Mouse (Mus musculus): Measurements from ENCODE around the gene Olfr187. TPM values are rescaled to one million over a fixed set of nuclear protein-coding genes. Genes with fewer than 3 reads are reported as not detected.

Olfr187 gene
- not detected in 2 replicates for polyA plus RNA-seq (2012; rRNA removed)

GRCm38 (mm10) chr16:59039710-59040109 is at the start of gene Olfr187:
Gene Olfr187, minus strand, starts transcription at chr16:59039767.

GRCm38 (mm10) chr16:59077905-59078304 is 38.3 kb upstream of the Olfr187 start, which contains the start of gene Olfr190:
Gene Olfr190, minus strand, starts transcription at chr16:59078005.

GRCm38 (mm10) chr16:59030191-59030590 is 9.4 kb downstream of the Olfr187 start, which contains the start of gene Olfr186:
Gene Olfr186, minus strand, starts transcription at chr16:59030291.

GRCm38 (mm10) chr16:58995057-58995456 is 44.5 kb downstream of the Olfr187 start, which contains the start of gene Olfr183:
Gene Olfr183, plus strand, starts transcription at chr16:58995357.

Other genes starting within 250 kb of the Olfr187 start
- not detected in 2 replicates for gene Olfr173, start 239.5 kb downstream of the Olfr187 start, polyA plus RNA-seq (2012; rRNA removed)
- not detected in 2 replicates for gene Olfr175-ps1, start 213.0 kb downstream of the Olfr187 start, polyA plus RNA-seq (2012; rRNA removed)
- gene Olfr177, start 165.0 kb downstream of the Olfr187 start, polyA plus RNA-seq (2012; rRNA removed), result not detected in 2 replicates
- gene Olfr178, start 147.7 kb downstream of the Olfr187 start, polyA plus RNA-seq (2012; rRNA removed), result not detected in 2 replicates
- not detected in 2 replicates for gene Olfr181, start 111.0 kb downstream of the Olfr187 start, polyA plus RNA-seq (2012; rRNA removed)
- not detected in 2 replicates for gene Olfr180, start 110.4 kb downstream of the Olfr187 start, polyA plus RNA-seq (2012; rRNA removed)
- gene Olfr183, start 44.4 kb downstream of the Olfr187 start, polyA plus RNA-seq (2012; rRNA removed), result not detected in 2 replicates
- gene Olfr186, start 9.5 kb downstream of the Olfr187 start, polyA plus RNA-seq (2012; rRNA removed), result not detected in 2 replicates
- not detected in 2 replicates for gene Olfr190, start 38.2 kb upstream of the Olfr187 start, polyA plus RNA-seq (2012; rRNA removed)
- not detected in 2 replicates for gene Olfr191, start 50.1 kb upstream of the Olfr187 start, polyA plus RNA-seq (2012; rRNA removed)
- gene Olfr193, start 72.1 kb upstream of the Olfr187 start, polyA plus RNA-seq (2012; rRNA removed), result not detected in 2 replicates
- gene Olfr194, start 81.3 kb upstream of the Olfr187 start, polyA plus RNA-seq (2012; rRNA removed), result not detected in 2 replicates
- not detected in 2 replicates for gene Olfr195, start 107.3 kb upstream of the Olfr187 start, polyA plus RNA-seq (2012; rRNA removed)
- not detected in 2 replicates for gene Olfr196, start 130.7 kb upstream of the Olfr187 start, polyA plus RNA-seq (2012; rRNA removed)
- not detected in 2 replicates for gene Olfr198, start 163.8 kb upstream of the Olfr187 start, polyA plus RNA-seq (2012; rRNA removed)
- not detected in 2 replicates for gene Olfr199, start 180.0 kb upstream of the Olfr187 start, polyA plus RNA-seq (2012; rRNA removed)
- gene Olfr201, start 232.9 kb upstream of the Olfr187 start, polyA plus RNA-seq (2012; rRNA removed), result not detected in 2 replicates
- gene Olfr202, start 247.0 kb upstream of the Olfr187 start, polyA plus RNA-seq (2012; rRNA removed), result not detected in 2 replicates

All from stomach, adult 2 months (tissue).